8 mouse cellular contexts compared by ENCODE assay signal in genomic region chr14:16379917-16380570, GRCm38 (mm10). TPM values are rescaled to one million over a fixed set of nuclear protein-coding genes. Genes with fewer than 3 reads are reported as not detected.
DNase-seq lines count a peak whose midpoint lies in the region; ATAC-seq and TF ChIP-seq lines count a peak whose summit lies in the region.

No protein-coding gene starts in this region.

- H3K9me3 ChIP-seq in E14TG2a.4 (ENCODE audit: low read length): no peaks in the 10 kb centered on the region
- H3K9me3 ChIP-seq in embryonic facial prominence, embryonic 10.5 days: no peaks in the 10 kb centered on the region
- no peaks in the 10 kb centered on the region for H3K9me3 ChIP-seq in heart, embryonic 14.5 days (ENCODE audit: control insufficient read depth, low read length)
- H3K9me3 ChIP-seq in kidney, embryonic 15.5 days (replicated peaks): no peaks in the 10 kb centered on the region
- H3K9me3 ChIP-seq in liver, embryonic 15.5 days (replicated peaks): no peaks in the 10 kb centered on the region
- no peaks in the 10 kb centered on the region for H3K9me3 ChIP-seq in neural tube, embryonic 11.5 days (ENCODE audit: control insufficient read depth, low read length)

- TF ChIP-seq CTCF in E14TG2a.4 (conservative IDR thresholded peaks at IDR 0.05; ENCODE audit: low read length): peak; percentile 93

- H3K27ac ChIP-seq in embryonic facial prominence, embryonic 10.5 days (replicated peaks): peak overlapping the region; percentile 76
- H3K27ac ChIP-seq in heart, embryonic 14.5 days (replicated peaks in 1 of 2; ENCODE audit: control insufficient read depth in 1 of 2, insufficient read depth in 1 of 2, low read depth in 2 of 2, low read length in 2 of 2): 0 out of 4 replicates have a peak overlapping the region, but pooled peaks of 1 of the 2 experiments have one; percentile 39
- no peak overlapping the region for H3K27ac ChIP-seq in kidney, embryonic 15.5 days
- no peak overlapping the region for H3K27ac ChIP-seq in liver, embryonic 15.5 days (replicated peaks)
- H3K27ac ChIP-seq in neural tube, embryonic 11.5 days (ENCODE audit: low read depth, low read length): no peak overlapping the region

- H3K4me3 ChIP-seq in E14TG2a.4 (replicated peaks; ENCODE audit: low read length): no peak overlapping the region
- no peak overlapping the region for H3K4me3 ChIP-seq in embryonic facial prominence, embryonic 10.5 days
- H3K4me3 ChIP-seq in heart, embryonic 14.5 days (ENCODE audit: control insufficient read depth in 1 of 2, insufficient read depth in 1 of 2, low read depth in 1 of 2, low read length in 2 of 2): no peak overlapping the region
- H3K4me3 ChIP-seq in kidney, embryonic 15.5 days (replicated peaks): no peak overlapping the region
- H3K4me3 ChIP-seq in liver, embryonic 15.5 days (replicated peaks): no peak overlapping the region
- H3K4me3 ChIP-seq in neural tube, embryonic 11.5 days (ENCODE audit: low read depth, low read length): no peak overlapping the region

- 8% methylated on average over 2 of the region's 2 CpGs for WGBS in embryonic facial prominence, embryonic 10.5 days
- 4% methylated on average over 2 of the region's 2 CpGs for whole genome bisulfite sequencing in heart, embryonic 14.5 days
- WGBS in kidney, embryonic 15.5 days: 5% methylated on average over 2 of the region's 2 CpGs
- WGBS in liver, embryonic 15.5 days (ENCODE audit: insufficient replicate concordance): 7% methylated on average over 2 of the region's 2 CpGs
- 14% methylated on average over 2 of the region's 2 CpGs for WGBS in neural tube, embryonic 11.5 days

- peak; percentile 88 for DNase-seq in adipocyte (ENCODE audit: low spot score)
- DNase-seq in embryonic facial prominence, embryonic 10.5 days (ENCODE audit: low spot score): peak; percentile 24
- DNase-seq in neural tube, embryonic 11.5 days (ENCODE audit: low spot score): peak; percentile 53
- DNase-seq in urinary bladder, adult 2 months (ENCODE audit: low spot score): no peak

- no peak overlapping the region for H3K4me2 ChIP-seq in heart, embryonic 14.5 days (ENCODE audit: low read length)
- H3K4me2 ChIP-seq in kidney, embryonic 15.5 days: no peak overlapping the region
- no peak overlapping the region for H3K4me2 ChIP-seq in liver, embryonic 15.5 days
- H3K4me2 ChIP-seq in neural tube, embryonic 11.5 days (ENCODE audit: low read depth): no peak overlapping the region

- peak; percentile 69; the same call in 1 of the 2 replicates for ATAC-seq in heart, embryonic 14.5 days (ENCODE audit: insufficient number of reproducible peaks, insufficient read depth, low FRiP score, low read depth)
- ATAC-seq in kidney, embryonic 15.5 days (replicated peaks; ENCODE audit: low FRiP score): peak; percentile 94
- peak; percentile 71 for ATAC-seq in liver, embryonic 15.5 days (ENCODE audit: insufficient read depth)
- ATAC-seq in neural tube, embryonic 11.5 days (ENCODE audit: insufficient read depth, low FRiP score, low TSS enrichment): peak; percentile 83

- no peaks in the 10 kb centered on the region for H3K36me3 ChIP-seq in E14TG2a.4 (ENCODE audit: insufficient read depth, low read length)
- H3K36me3 ChIP-seq in embryonic facial prominence, embryonic 10.5 days (replicated peaks): peaks cover 15% of the 10 kb centered on the region
- peaks cover 9% of the 10 kb centered on the region; the same call in 1 of the 2 replicates for H3K36me3 ChIP-seq in heart, embryonic 14.5 days (ENCODE audit: control insufficient read depth, insufficient read depth, low read length)
- H3K36me3 ChIP-seq in kidney, embryonic 15.5 days: peaks cover 9% of the 10 kb centered on the region
- no peaks in the 10 kb centered on the region; the same call in 1 of the 2 replicates for H3K36me3 ChIP-seq in liver, embryonic 15.5 days (replicated peaks)
- no peaks in the 10 kb centered on the region for H3K36me3 ChIP-seq in neural tube, embryonic 11.5 days (ENCODE audit: control insufficient read depth, insufficient read depth, low read length)

- H3K9ac ChIP-seq in heart, embryonic 14.5 days (ENCODE audit: low read length): peak overlapping the region; percentile 22; the same call in 1 of the 2 replicates
- H3K9ac ChIP-seq in kidney, embryonic 15.5 days: no peak overlapping the region
- no peak overlapping the region for H3K9ac ChIP-seq in liver, embryonic 15.5 days
- H3K9ac ChIP-seq in neural tube, embryonic 11.5 days (ENCODE audit: low read length): no peak overlapping the region

- H3K27me3 ChIP-seq in E14TG2a.4 (ENCODE audit: insufficient read depth, low read length): no peaks in the 10 kb centered on the region
- no peaks in the 10 kb centered on the region for H3K27me3 ChIP-seq in embryonic facial prominence, embryonic 10.5 days (replicated peaks; ENCODE audit: low read depth, poor library complexity, severe bottlenecking)
- no peaks in the 10 kb centered on the region for H3K27me3 ChIP-seq in heart, embryonic 14.5 days (ENCODE audit: control insufficient read depth, insufficient read depth, low read length)
- no peaks in the 10 kb centered on the region for H3K27me3 ChIP-seq in kidney, embryonic 15.5 days
- no peaks in the 10 kb centered on the region for H3K27me3 ChIP-seq in liver, embryonic 15.5 days
- no peaks in the 10 kb centered on the region for H3K27me3 ChIP-seq in neural tube, embryonic 11.5 days (ENCODE audit: control insufficient read depth, insufficient read depth, low read length)

- no peaks in the 10 kb centered on the region; the same call in 1 of the 2 replicates for H3K4me1 ChIP-seq in E14TG2a.4 (replicated peaks; ENCODE audit: low read depth, low read length)
- peaks cover 8% of the 10 kb centered on the region for H3K4me1 ChIP-seq in embryonic facial prominence, embryonic 10.5 days
- H3K4me1 ChIP-seq in heart, embryonic 14.5 days (ENCODE audit: control insufficient read depth in 2 of 2, insufficient read depth in 2 of 2, low read length in 2 of 2): peaks cover 0 to 8% of the 10 kb centered on the region in 2 experiments; a peak in 2 of 4 replicates
- H3K4me1 ChIP-seq in kidney, embryonic 15.5 days: peaks cover 13% of the 10 kb centered on the region; the same call in 1 of the 2 replicates
- H3K4me1 ChIP-seq in liver, embryonic 15.5 days (replicated peaks): peaks cover 21% of the 10 kb centered on the region
- no peaks in the 10 kb centered on the region for H3K4me1 ChIP-seq in neural tube, embryonic 11.5 days (ENCODE audit: control insufficient read depth, insufficient read depth, low read length)

RNA-seq across cellular contexts. Expression of gene Top2b, which starts 15.1 kb away (rescaled TPM):
- polyA plus RNA-seq in embryonic facial prominence, embryonic 10.5 days (2016; fragmentation: Nextera tagmentation; extraction: Ambion mirVana): 75.5 and 79.2 TPM in 2 replicates
- 46.5 and 56.0 TPM in 2 replicates for polyA plus RNA-seq in heart, embryonic 14.5 days (2014; fragmentation: Nextera tagmentation; extraction: Ambion mirVana)
- polyA plus RNA-seq in kidney, embryonic 15.5 days (2015; fragmentation: Nextera tagmentation; extraction: Ambion mirVana): 49.5 and 50.2 TPM in 2 replicates
- 13.2 and 14.1 TPM in 2 replicates for polyA plus RNA-seq in liver, embryonic 15.5 days (2015; fragmentation: Nextera tagmentation; extraction: Ambion mirVana)
- polyA plus RNA-seq in neural tube, embryonic 11.5 days (2014; fragmentation: Nextera tagmentation; extraction: Ambion mirVana): 161 TPM in 2 replicates
- 44.8 and 47.2 TPM in 2 replicates for polyA plus RNA-seq in urinary bladder, adult 2 months (2012; rRNA removed)
